Mouse (Mus musculus): Measurements from ENCODE around the gene Pnkd. TPM values are rescaled to one million over a fixed set of nuclear protein-coding genes. Genes with fewer than 3 reads are reported as not detected.

Gene Pnkd
- total and polyA plus RNA-seq, 3 experiments = 45.5 to 318 (median 154) TPM

DNA sequence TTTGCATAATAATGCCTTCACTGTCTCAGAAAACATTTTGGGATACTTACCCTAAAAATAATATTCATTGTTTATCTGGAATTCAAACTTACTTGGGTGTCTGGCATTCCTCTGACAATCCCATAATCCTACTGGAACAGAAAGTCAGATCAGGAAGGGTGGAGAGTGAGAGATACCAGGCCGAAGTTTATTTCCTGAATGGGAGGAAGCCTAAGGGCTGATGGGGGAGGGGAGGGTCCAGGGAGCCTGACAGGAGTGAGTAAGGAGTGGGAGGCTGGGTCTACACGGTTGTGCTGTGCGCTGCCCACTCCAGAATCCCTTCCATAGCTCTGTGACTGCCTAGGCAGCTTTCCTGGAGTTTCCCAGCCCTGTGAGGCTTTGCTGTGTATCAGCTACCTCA lies 25.0 kb downstream of the Pnkd start:
- Histone ChIP-seq H3K79me2 (replicated peaks; ENCODE audit: control insufficient read depth, extremely low read depth, insufficient read depth, poor library complexity, severe bottlenecking) (no peaks in the 10 kb centered on the region; the same call in 1 of the 2 replicates), H3K36me3 (replicated peaks in 1 of 2; ENCODE audit: control insufficient read depth in 1 of 2, insufficient read depth in 1 of 2, low read length in 1 of 2) (no peaks in the 10 kb centered on the region), H3K4me2 (ENCODE audit: insufficient read depth, low read depth, poor library complexity, severe bottlenecking) (no peak overlapping the region), H3K9me3 (replicated peaks; ENCODE audit: low read length) (peaks cover 2% of the 10 kb centered on the region), H3K27ac (ENCODE audit: insufficient read depth, low read depth) (no peak overlapping the region), H3K27me3 (replicated peaks) (no peaks in the 10 kb centered on the region), H3K4me3 (replicated peaks in 1 of 3; ENCODE audit: low read depth in 2 of 3, low read length in 2 of 3, poor library complexity in 1 of 3) (no peak overlapping the region), H3K4me1 (ENCODE audit: control insufficient read depth in 1 of 2, insufficient read depth in 2 of 2) (peaks cover 11 to 58% of the 10 kb centered on the region in 2 experiments), H3K9ac (ENCODE audit: insufficient read depth, low read depth) (no peak overlapping the region)
- TF ChIP-seq CTCF (conservative IDR thresholded peaks at IDR 0.05 in 1 of 2, IDR thresholded peaks at IDR 0.05 in 1 of 2; ENCODE audit: low read depth in 2 of 2, low read length in 2 of 2) = no peak
- no peak for TF ChIP-seq RAD21 (IDR thresholded peaks at IDR 0.05; ENCODE audit: low read depth, low read length)
- TF ChIP-seq E2F4 (IDR thresholded peaks at IDR 0.05; ENCODE audit: insufficient replicate concordance, low read depth, low read length) = no peak
- TF ChIP-seq NRF1 (IDR thresholded peaks at IDR 0.05; ENCODE audit: low read depth, low read length) = no peak
- no peak for TF ChIP-seq SMC3 (IDR thresholded peaks at IDR 0.05; ENCODE audit: low read depth, low read length)
- no peak for TF ChIP-seq POLR2AphosphoS2 (IDR thresholded peaks at IDR 0.05; ENCODE audit: low read depth, low read length)
- TF ChIP-seq CHD2 (IDR thresholded peaks at IDR 0.05; ENCODE audit: low read length) = no peak
- TF ChIP-seq ETS1 (conservative IDR thresholded peaks at IDR 0.05; ENCODE audit: low read depth, low read length) = no peak
- no peak for TF ChIP-seq MEF2A (IDR thresholded peaks at IDR 0.05; ENCODE audit: borderline replicate concordance, low read depth, low read length)
- no peak for TF ChIP-seq PAX5 (IDR thresholded peaks at IDR 0.05; ENCODE audit: low read length)
- no peak for TF ChIP-seq NELFE (IDR thresholded peaks at IDR 0.05; ENCODE audit: low read depth, low read length)
- no peak for DNase-seq (ENCODE audit: extremely low read depth)
- in situ Hi-C loops (cut with MboI; ENCODE audit: low pct_ligation_motif_present, low pct_unique_long_range_greater_than_20kb, low sequenced_read_pairs) = loop anchor here (5.0 kb wide), 2 partner anchors 53 to 83 kb away; partner anchors contain the start of genes Catip and Ctdsp1
- dilution Hi-C loops (cut with MboI; ENCODE audit: extremely low pct_ligation_motif_present, extremely low pct_unique_long_range_greater_than_20kb, low sequenced_read_pairs) = no loop called here

DNA sequence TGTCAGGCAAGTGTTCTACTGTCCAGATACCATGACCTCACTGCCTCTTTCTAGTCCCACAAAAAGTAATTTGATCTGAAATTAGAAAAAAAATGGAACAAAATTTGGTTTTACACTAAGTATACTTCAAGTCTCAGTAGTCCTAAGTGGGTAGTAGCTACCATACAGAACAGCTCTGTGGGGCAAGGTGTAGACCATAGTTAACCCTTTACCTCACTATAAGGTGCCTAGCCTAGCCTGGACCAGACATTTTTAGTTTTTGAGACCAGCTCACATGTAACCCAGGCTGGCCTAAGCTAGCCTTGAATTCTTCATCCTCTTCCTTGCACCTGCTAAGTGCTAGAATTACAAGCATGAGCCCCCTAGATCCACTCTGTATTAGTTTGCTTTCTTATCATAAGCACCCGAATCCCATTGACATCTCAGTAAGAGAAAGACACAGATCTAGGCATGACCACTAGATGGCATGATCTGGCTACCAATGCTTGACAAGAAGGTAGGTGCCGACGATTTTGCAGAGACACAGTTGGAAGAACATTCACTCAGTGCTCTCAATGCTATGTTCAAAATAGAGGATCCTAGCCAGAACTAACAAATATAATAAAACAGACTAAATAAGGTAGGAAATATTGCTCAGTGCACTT lies 28.4 kb downstream of the Pnkd start:
- Histone ChIP-seq H3K9ac (ENCODE audit: insufficient read depth, low read depth) (no peak overlapping the region), H3K79me2 (replicated peaks; ENCODE audit: control insufficient read depth, extremely low read depth, insufficient read depth, poor library complexity, severe bottlenecking) (no peaks in the 10 kb centered on the region; the same call in 1 of the 2 replicates), H3K27ac (ENCODE audit: insufficient read depth, low read depth) (no peak overlapping the region), H3K9me3 (replicated peaks; ENCODE audit: low read length) (no peaks in the 10 kb centered on the region), H3K4me1 (ENCODE audit: control insufficient read depth in 1 of 2, insufficient read depth in 2 of 2) (peaks cover 16 to 61% of the 10 kb centered on the region in 2 experiments), H3K36me3 (replicated peaks in 1 of 2; ENCODE audit: control insufficient read depth in 1 of 2, insufficient read depth in 1 of 2, low read length in 1 of 2) (no peaks in the 10 kb centered on the region), H3K4me2 (ENCODE audit: insufficient read depth, low read depth, poor library complexity, severe bottlenecking) (0 out of 2 replicates have a peak overlapping the region, but pooled peaks have one; percentile 24), H3K27me3 (replicated peaks) (no peaks in the 10 kb centered on the region), H3K4me3 (replicated peaks in 1 of 3; ENCODE audit: low read depth in 2 of 3, low read length in 2 of 3, poor library complexity in 1 of 3) (no peak overlapping the region)
- TF ChIP-seq TCF12 (IDR thresholded peaks at IDR 0.05; ENCODE audit: low read depth, low read length) (no peak), ZNF384 (IDR thresholded peaks at IDR 0.05; ENCODE audit: low read depth, low read length) (no peak), BHLHE40 (IDR thresholded peaks at IDR 0.05; ENCODE audit: low read depth, low read length) (no peak), UBTF (IDR thresholded peaks at IDR 0.05; ENCODE audit: low read depth, low read length) (no peak), RCOR1 (conservative IDR thresholded peaks at IDR 0.05; ENCODE audit: low read depth, low read length) (no peak), KAT2A (IDR thresholded peaks at IDR 0.05; ENCODE audit: insufficient replicate concordance, low read length) (no peak), IRF4 (IDR thresholded peaks at IDR 0.05; ENCODE audit: low read depth, low read length) (peak; percentile 45; the same call in 1 of the 2 replicates), SIN3A (IDR thresholded peaks at IDR 0.05; ENCODE audit: low read length) (peak; percentile 59; the same call in 1 of the 2 replicates), SMC3 (IDR thresholded peaks at IDR 0.05; ENCODE audit: low read depth, low read length) (peak; percentile 99), MXI1 (IDR thresholded peaks at IDR 0.05; ENCODE audit: low read depth, low read length) (no peak; the same call in 1 of the 2 replicates), USF1 (IDR thresholded peaks at IDR 0.05; ENCODE audit: low read depth, low read length) (no peak), PAX5 (IDR thresholded peaks at IDR 0.05; ENCODE audit: low read length) (no peak), CTCF (conservative IDR thresholded peaks at IDR 0.05 in 1 of 2, IDR thresholded peaks at IDR 0.05 in 1 of 2; ENCODE audit: low read depth in 2 of 2, low read length in 2 of 2) (peak; percentile 74 to 99), ZKSCAN1 (IDR thresholded peaks at IDR 0.05; ENCODE audit: borderline replicate concordance, low read depth, low read length) (no peak), USF2 (conservative IDR thresholded peaks at IDR 0.05; ENCODE audit: low read depth, low read length) (no peak), JUND (conservative IDR thresholded peaks at IDR 0.05; ENCODE audit: low read depth, low read length) (peak; percentile 61; the same call in 1 of the 2 replicates), JUN (IDR thresholded peaks at IDR 0.05; ENCODE audit: insufficient read depth, low read depth, low read length) (peak; percentile 14; the same call in 1 of the 2 replicates), RAD21 (IDR thresholded peaks at IDR 0.05; ENCODE audit: low read depth, low read length) (no peak; the same call in none of the 2 replicates), MEF2A (IDR thresholded peaks at IDR 0.05; ENCODE audit: borderline replicate concordance, low read depth, low read length) (no peak), ZC3H11A (IDR thresholded peaks at IDR 0.05; ENCODE audit: low read depth, low read length) (peak; percentile 97), CHD2 (IDR thresholded peaks at IDR 0.05; ENCODE audit: low read length) (no peak), MAFK (IDR thresholded peaks at IDR 0.05; ENCODE audit: insufficient replicate concordance, low read length) (no peak)
- dilution Hi-C loops (cut with MboI; ENCODE audit: extremely low pct_ligation_motif_present, extremely low pct_unique_long_range_greater_than_20kb, low sequenced_read_pairs) (no loop called here), in situ Hi-C loops (cut with MboI; ENCODE audit: low pct_ligation_motif_present, low pct_unique_long_range_greater_than_20kb, low sequenced_read_pairs) (loop anchor here (5.0 kb wide), 1 partner anchor 79 kb away; the partner anchor contains the start of gene Ctdsp1)
- DNase-seq (ENCODE audit: extremely low read depth) = peak; percentile 85
